Mouse (Mus musculus) kidney, adult 18-20 months (tissue): ENCODE data around the gene Hist2h3b.
"Not testable (repeated sequence)": the region's sequence is repeated elsewhere in the genome, so short reads cannot be mapped to it uniquely, and the experiment has no call there.

Experiments
- DNase-seq: peaks from one replicate; pipeline ENCODE4 v3.0.0; 2021

Gene Hist2h3b

GRCm38 (mm10) chr3:96268051-96268775 is at the start of gene Hist2h3b:
Gene Hist2h3b (plus strand): TSS chr3:96268654.
- DNase-seq: peak; percentile 81

- DNase-seq: peak; percentile 58
These were observed 49.2 kb upstream of the Hist2h3b start for GRCm38 (mm10) chr3:96219191-96219641.

- DNase-seq: peak; percentile 86
These were observed 48.8 kb upstream of the Hist2h3b start, which contains the start of the genes Bola1 and Hist2h2ab for GRCm38 (mm10) chr3:96219661-96220130. Gene Bola1 (minus strand): TSS chr3:96219709. Gene Hist2h2ab (plus strand): TSS chr3:96219865.

GRCm38 (mm10) chr3:96220131-96220764 is 48.2 kb upstream of the Hist2h3b start:
- DNase-seq: not testable (repeated sequence)

GRCm38 (mm10) chr3:96220765-96221639 is 47.5 kb upstream of the Hist2h3b start, which contains the start of the genes Hist2h2ac and Hist2h2be:
Gene Hist2h2ac (minus strand): TSS chr3:96220880.
Gene Hist2h2be (plus strand): TSS chr3:96221119.
- DNase-seq: peak; percentile 91

GRCm38 (mm10) chr3:96221640-96222038 is 46.8 kb upstream of the Hist2h3b start:
- DNase-seq: peak; percentile 21

- no peak for DNase-seq
These were observed 45.7 kb upstream of the Hist2h3b start for GRCm38 (mm10) chr3:96222774-96223173.

GRCm38 (mm10) chr3:96225421-96225820 is 43.0 kb upstream of the Hist2h3b start:
- DNase-seq: no peak

GRCm38 (mm10) chr3:96226695-96227648 is 41.5 kb upstream of the Hist2h3b start:
- no peak for DNase-seq

GRCm38 (mm10) chr3:96228828-96229227 is 39.6 kb upstream of the Hist2h3b start:
- DNase-seq: no peak

GRCm38 (mm10) chr3:96230404-96230803 is 38.0 kb upstream of the Hist2h3b start:
- DNase-seq: no peak

GRCm38 (mm10) chr3:96230910-96231757 is 37.3 kb upstream of the Hist2h3b start:
- no peak for DNase-seq

- DNase-seq: no peak
These were observed 36.7 kb upstream of the Hist2h3b start for GRCm38 (mm10) chr3:96231758-96232120.

GRCm38 (mm10) chr3:96234914-96235313 is 33.5 kb upstream of the Hist2h3b start:
- no peak for DNase-seq

GRCm38 (mm10) chr3:96235836-96236235 is 32.6 kb upstream of the Hist2h3b start:
- DNase-seq: no peak

GRCm38 (mm10) chr3:96236834-96237334 is 31.6 kb upstream of the Hist2h3b start:
- no peak for DNase-seq

- no peak for DNase-seq
These were observed 31.0 kb upstream of the Hist2h3b start for GRCm38 (mm10) chr3:96237335-96237903.

- no peak for DNase-seq
These were observed 30.4 kb upstream of the Hist2h3b start for GRCm38 (mm10) chr3:96237904-96238511.

GRCm38 (mm10) chr3:96238954-96239793 is 29.3 kb upstream of the Hist2h3b start, which contains the start of gene Hist2h3c2:
Gene Hist2h3c2 (minus strand): TSS chr3:96239127.
- peak; percentile 53 for DNase-seq
